Mouse (Mus musculus) liver, embryonic 14.5 days (tissue): ENCODE measurements around the gene Adam12. TPM values are rescaled to one million over a fixed set of nuclear protein-coding genes. Genes with fewer than 3 reads are reported as not detected.

Source experiments
- ATAC-seq: fragments of 200-750 bp; cut with Nextera tagmentation; 2 replicates; pipeline ENCODE4 v1.8.0; 2017; ENCODE audit warnings: moderate number of reproducible peaks, mild to moderate bottlenecking, moderate library complexity; ENCODE audit not compliant: insufficient read depth
- DNase-seq, 3 experiments: peaks; one replicate each; pipeline ENCODE4 v3.0.0-alpha.2; 2012 to 2013; ENCODE audit warnings: low read depth in 3 of 3, low spot score in 3 of 3
- H3K27ac ChIP-seq: fragments of 300-500 bp; sonication (generic); 2 replicates; pipeline ENCODE4 v1.5.1; 2014; ENCODE audit warnings: moderate library complexity, mild to moderate bottlenecking, control low read depth, inconsistent platforms
- H3K27me3 ChIP-seq: fragments of 300-500 bp; sonication (generic); 2 replicates; pipeline ENCODE4 v1.6.1; 2014; ENCODE audit warnings: mild to moderate bottlenecking, low read length, moderate library complexity; ENCODE audit not compliant: control insufficient read depth, insufficient read depth
- H3K36me3 ChIP-seq: fragments of 300-500 bp; sonication (generic); replicated peaks from 2 replicates; pipeline ENCODE4 v1.6.1; 2014; ENCODE audit warnings: low read depth; ENCODE audit not compliant: control insufficient read depth, insufficient read depth
- H3K4me1 ChIP-seq, 2 experiments: fragments of 200-500 bp in 1 of 2; fragments of 300-500 bp in 1 of 2; sonication (generic) in 1 of 2; replicated peaks; 2 replicates each; pipeline ENCODE4 v1.6.1; 2012 to 2014; ENCODE audit warnings: antibody characterized with exemption in 1 of 2, inconsistent platforms in 1 of 2, low read length in 1 of 2; ENCODE audit not compliant: control insufficient read depth in 2 of 2, insufficient read depth in 2 of 2
- H3K4me2 ChIP-seq: fragments of 300-500 bp; sonication (generic); 2 replicates; pipeline ENCODE4 v1.6.1; 2014; ENCODE audit warnings: low read depth, mild to moderate bottlenecking, control low read depth, moderate library complexity
- H3K4me3 ChIP-seq, 2 experiments: fragments of 200-500 bp in 1 of 2; fragments of 300-500 bp in 1 of 2; sonication (generic) in 1 of 2; 2 replicates each; pipeline ENCODE4 v1.5.1; 2012 to 2014; ENCODE audit warnings: low read depth in 2 of 2, low read length in 2 of 2, mild to moderate bottlenecking in 2 of 2, control low read depth in 1 of 2, inconsistent platforms in 1 of 2, moderate library complexity in 1 of 2; ENCODE audit not compliant: insufficient read depth in 1 of 2
- H3K9ac ChIP-seq: fragments of 300-500 bp; sonication (generic); replicated peaks from 2 replicates; pipeline ENCODE4 v1.6.1; 2014; ENCODE audit warnings: mild to moderate bottlenecking, control low read depth, moderate library complexity
- H3K9me3 ChIP-seq: fragments of 300-500 bp; sonication (generic); 2 replicates; pipeline ENCODE4 v1.6.1; 2016; ENCODE audit warnings: low read length, mixed read lengths; ENCODE audit not compliant: control insufficient read depth
- CTCF ChIP-seq: IDR thresholded peaks from 2 replicates; pipeline ENCODE4 v1.5.1; 2016; ENCODE audit warnings: antibody characterized with exemption, low read depth, control low read depth
- EP300 ChIP-seq: IDR thresholded peaks from 2 replicates; pipeline ENCODE4 v1.6.1; 2016; ENCODE audit warnings: antibody characterized with exemption, low read depth
- WGBS: fragments of 180-500 bp; shearing (Covaris S2); extraction: QIAGEN DNeasy Blood & Tissue Kit; methylation state at CpG from one replicate; pipeline ENCODE4 v1.1.7; 2014; ENCODE audit not compliant: insufficient replicate concordance; 5-methylcytosine and 5-hydroxymethylcytosine counted together
- polyA plus RNA-seq, 2 experiments: library from polyadenylated mRNA; depleted of rRNA in 1 of 2; stranded (reverse) in 1 of 2; unstranded in 1 of 2; fragments of >200 nt; fragmentation: Nextera tagmentation in 1 of 2; extraction: Ambion mirVana in 1 of 2; gene quantifications; 2 replicates each; pipeline versions ENCODE4 v1.2.1 to v1.2.3; 2012 to 2014

The Adam12 gene
- polyA plus RNA-seq, 2 experiments = 1.9 TPM

- ATAC-seq = no peak
- H3K27me3 ChIP-seq = no peaks in the 10 kb centered on the region
- H3K27ac ChIP-seq = no peak overlapping the region
- no peak overlapping the region for H3K9ac ChIP-seq
- no peak overlapping the region for H3K4me2 ChIP-seq
- H3K36me3 ChIP-seq = no peaks in the 10 kb centered on the region
- no peak overlapping the region for H3K4me3 ChIP-seq
- no peak for DNase-seq
- TF ChIP-seq CTCF (no peak), EP300 (no peak)
- 52% methylated on average over 3 of the region's 3 CpGs for WGBS
- H3K4me1 ChIP-seq = no peaks in the 10 kb centered on the region
- H3K9me3 ChIP-seq = no peaks in the 10 kb centered on the region
Measured at GRCm38 (mm10) chr7:134193089-134193488, 38.9 kb downstream of the Adam12 start.

DNA sequence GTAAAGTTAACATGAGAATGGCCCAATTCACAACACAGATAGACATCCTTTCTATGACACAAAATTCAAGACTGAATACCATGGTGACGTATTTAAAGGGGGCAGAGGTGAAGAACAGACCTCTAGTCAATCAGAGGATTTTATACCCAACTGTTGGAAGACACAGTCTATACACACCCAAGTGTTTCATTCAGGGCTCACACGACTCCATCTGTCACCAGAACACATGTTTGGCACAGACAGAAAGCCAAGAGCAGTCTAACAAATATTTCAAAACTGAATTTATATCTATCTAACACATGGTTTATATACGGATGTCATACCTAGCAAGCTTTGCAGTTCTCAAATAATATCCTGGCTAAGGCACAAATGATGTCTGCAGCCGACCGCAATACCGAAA is 41.8 kb downstream of the Adam12 start:
- 62% methylated on average over 6 of the region's 6 CpGs for WGBS
- Histone ChIP-seq H3K36me3 (no peaks in the 10 kb centered on the region), H3K4me1 (no peaks in the 10 kb centered on the region), H3K4me2 (no peak overlapping the region), H3K4me3 (no peak overlapping the region), H3K9me3 (no peaks in the 10 kb centered on the region), H3K27ac (no peak overlapping the region), H3K27me3 (no peaks in the 10 kb centered on the region), H3K9ac (no peak overlapping the region)
- ATAC-seq = no peak
- DNase-seq = no peak
- TF ChIP-seq CTCF = no peak
- no peak for TF ChIP-seq EP300

DNA sequence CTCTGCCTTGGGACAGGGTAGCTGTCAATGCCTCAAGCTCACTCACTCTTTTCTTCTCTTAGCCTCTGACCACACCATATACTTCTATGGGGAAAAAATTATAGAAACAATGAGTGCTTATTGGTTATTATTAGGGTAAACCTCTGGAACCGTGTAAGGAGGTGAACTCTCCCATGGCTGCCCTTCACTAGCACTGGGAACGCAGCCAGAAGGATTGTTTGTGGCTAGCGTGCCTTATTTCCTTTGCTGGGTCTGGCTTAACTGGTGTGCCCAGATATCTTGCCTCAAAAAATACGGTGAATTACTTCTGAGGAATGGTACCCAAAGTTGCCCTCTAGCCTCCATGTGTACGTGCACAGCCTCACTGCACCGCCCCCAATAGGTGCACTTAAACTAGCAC is 43.4 kb downstream of the Adam12 start:
- H3K9ac ChIP-seq = no peak overlapping the region
- ATAC-seq (no peak), DNase-seq (no peak)
- WGBS = 63% methylated on average over 6 of the region's 6 CpGs
- H3K9me3 ChIP-seq = no peaks in the 10 kb centered on the region
- H3K36me3 ChIP-seq = no peaks in the 10 kb centered on the region
- no peak overlapping the region for H3K4me3 ChIP-seq
- H3K27ac ChIP-seq = no peak overlapping the region
- H3K4me2 ChIP-seq = no peak overlapping the region
- no peak for TF ChIP-seq EP300
- TF ChIP-seq CTCF = no peak
- H3K4me1 ChIP-seq = no peaks in the 10 kb centered on the region
- H3K27me3 ChIP-seq = no peaks in the 10 kb centered on the region

GRCm38 (mm10) chr7:134187946-134188345 is 44.0 kb downstream of the Adam12 start:
- no peaks in the 10 kb centered on the region for H3K27me3 ChIP-seq
- H3K36me3 ChIP-seq = no peaks in the 10 kb centered on the region
- no peak for ATAC-seq
- H3K27ac ChIP-seq = no peak overlapping the region
- no peak overlapping the region for H3K9ac ChIP-seq
- no peak overlapping the region for H3K4me3 ChIP-seq
- 53% methylated on average over 1 of the region's 1 CpGs for WGBS
- H3K9me3 ChIP-seq = no peaks in the 10 kb centered on the region
- no peak overlapping the region for H3K4me2 ChIP-seq
- DNase-seq = no peak
- no peak for TF ChIP-seq CTCF
- no peak for TF ChIP-seq EP300
- no peaks in the 10 kb centered on the region for H3K4me1 ChIP-seq

DNA sequence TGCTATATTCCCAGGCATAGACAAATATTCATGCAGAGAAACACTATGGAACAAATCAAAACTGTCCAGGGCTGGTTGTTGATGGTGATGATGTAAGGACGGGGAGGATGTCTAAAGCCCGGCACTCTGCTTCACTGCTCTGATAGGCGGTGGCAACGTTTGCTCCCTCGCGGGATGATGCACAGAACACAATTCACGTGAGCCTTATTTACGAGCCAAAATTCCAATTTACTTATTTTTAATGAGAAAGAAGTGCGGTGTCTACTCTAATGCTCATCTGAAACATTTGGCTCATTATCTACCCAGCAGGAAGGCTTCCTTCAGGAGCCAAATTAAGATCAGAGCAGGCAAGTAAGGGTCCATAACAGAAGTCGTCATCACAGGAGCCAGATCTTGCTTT is 45.4 kb downstream of the Adam12 start:
- Histone ChIP-seq H3K36me3 (no peaks in the 10 kb centered on the region), H3K27me3 (no peaks in the 10 kb centered on the region), H3K9me3 (no peaks in the 10 kb centered on the region), H3K27ac (no peak overlapping the region), H3K4me2 (no peak overlapping the region), H3K4me3 (no peak overlapping the region), H3K9ac (no peak overlapping the region), H3K4me1 (no peaks in the 10 kb centered on the region)
- ATAC-seq (no peak), DNase-seq (no peak)
- TF ChIP-seq EP300 (no peak), CTCF (no peak)
- WGBS = 71% methylated on average over 10 of the region's 10 CpGs
